Mouse (Mus musculus) thymus, postnatal 4 days (tissue): ENCODE measurements at regions not wholly inside any gene's neighbourhood (a gene's known extent, or its start where the extent isn't known, plus 50 kb on each side); places are given as distances from the start of the nearest gene placed in this dataset.

Source experiments
- DNase-seq: peaks from one replicate; pipeline ENCODE4 v3.0.0; 2021

GRCm38 (mm10) chr5:126186111-126186510 is 654.5 kb downstream of the Tmem132b start:
- no peak for DNase-seq

- DNase-seq: no peak
Measured at GRCm38 (mm10) chr5:126199876-126200275, 668.3 kb downstream of the Tmem132b start.

DNA sequence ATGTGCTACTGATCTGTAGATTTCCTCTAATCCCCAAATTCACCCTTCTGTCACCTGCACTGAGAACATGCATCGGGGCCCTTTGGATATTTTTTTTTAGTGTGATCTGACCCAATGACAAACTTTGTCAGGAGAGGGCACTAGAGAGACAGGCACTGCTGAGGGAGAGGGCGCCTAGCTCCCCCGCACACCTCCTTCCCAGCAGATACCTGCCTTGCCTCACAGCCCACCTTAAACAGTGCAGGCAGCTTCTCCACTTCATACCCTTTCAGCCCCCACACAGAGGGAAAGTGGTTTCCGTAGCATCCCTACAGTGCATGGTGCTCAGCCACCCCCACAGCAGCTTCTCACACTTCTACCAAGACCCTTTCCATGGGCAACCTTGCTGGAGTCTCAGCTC is 670.0 kb downstream of the Tmem132b start:
- DNase-seq: no peak

DNA sequence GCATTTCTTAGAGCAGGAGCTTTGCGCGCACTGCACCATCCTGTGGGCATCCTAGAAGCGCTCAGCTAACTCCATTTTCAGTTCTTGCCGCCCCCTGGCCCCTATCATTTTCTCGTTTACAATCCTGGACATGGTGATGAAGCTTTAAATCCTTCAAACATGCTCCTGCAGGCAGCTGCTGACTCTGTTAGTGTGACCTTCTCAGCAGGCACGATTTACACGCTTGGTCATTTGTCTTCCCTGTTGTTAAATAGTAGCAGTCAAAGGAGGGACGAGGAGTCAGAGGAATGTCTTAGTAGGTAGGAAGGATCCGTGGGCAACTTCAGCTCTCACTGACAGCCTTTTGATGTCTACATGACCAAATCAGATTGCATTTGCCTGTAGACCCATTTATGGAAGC is 670.4 kb downstream of the Tmem132b start:
- no peak for DNase-seq

GRCm38 (mm10) chr5:126217016-126217415 is 685.4 kb downstream of the Tmem132b start:
- no peak for DNase-seq

GRCm38 (mm10) chr5:126217746-126218145 is 686.2 kb downstream of the Tmem132b start:
- no peak for DNase-seq

DNA sequence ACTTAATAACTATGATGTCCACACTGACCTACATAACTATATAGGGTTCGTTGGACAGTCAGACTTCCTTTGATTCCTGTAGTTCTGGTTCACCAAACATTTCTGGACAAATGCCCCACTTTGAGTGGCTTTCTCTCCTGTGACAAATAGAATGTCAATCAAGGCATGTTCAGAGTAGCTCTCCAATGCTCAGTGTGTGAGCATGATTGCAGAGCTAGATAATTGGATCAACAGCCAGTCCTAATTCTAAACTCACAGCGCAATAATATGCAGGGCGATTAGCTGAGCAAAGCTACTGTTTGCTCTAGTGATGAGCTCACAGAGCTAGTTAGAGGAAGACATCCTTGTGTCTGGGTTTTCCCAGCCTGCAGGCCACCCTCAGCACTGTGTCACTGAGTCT is 692.1 kb downstream of the Tmem132b start:
- DNase-seq: no peak

DNA sequence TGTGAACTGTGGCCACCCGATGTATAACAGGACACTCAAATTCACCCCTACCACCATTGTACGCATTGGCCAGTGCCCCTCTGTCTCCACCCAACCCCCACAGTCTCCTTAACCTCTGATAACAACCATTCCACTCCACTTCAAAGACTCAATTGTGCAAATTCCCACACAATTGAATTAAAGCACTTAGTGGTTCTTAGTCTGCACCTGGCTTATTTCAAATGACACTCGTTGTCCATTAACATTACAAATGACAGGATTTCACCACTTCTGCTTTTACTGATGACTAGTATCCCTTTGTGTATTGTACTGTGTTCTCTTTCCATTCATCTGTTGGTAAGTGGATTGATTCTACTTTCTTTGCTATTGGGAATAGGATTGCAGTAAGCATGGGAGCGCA is 699.2 kb downstream of the Tmem132b start:
- no peak for DNase-seq

DNA sequence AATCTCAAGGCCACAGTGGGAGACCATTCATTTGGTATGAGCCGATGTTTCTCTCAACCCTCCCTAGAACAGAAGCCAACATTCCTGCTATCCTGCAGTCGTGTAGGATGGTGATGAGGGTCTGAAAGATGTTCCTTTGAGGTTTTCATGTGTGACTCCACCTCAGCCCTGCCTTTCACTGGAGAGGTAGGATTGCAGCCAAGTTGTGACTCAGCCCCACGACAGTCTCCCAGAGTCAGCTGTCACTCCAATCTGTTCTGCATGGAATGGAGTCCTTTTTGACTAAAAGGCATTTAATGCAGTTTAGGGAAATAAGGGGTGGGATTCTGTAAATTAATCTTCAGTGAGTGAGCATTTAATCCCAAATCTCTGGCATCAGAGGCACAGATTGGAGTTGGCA is 706.5 kb downstream of the Tmem132b start:
- no peak for DNase-seq

GRCm38 (mm10) chr5:126245776-126246175 is 714.2 kb downstream of the Tmem132b start:
- no peak for DNase-seq

GRCm38 (mm10) chr5:126250331-126250730 is 718.8 kb downstream of the Tmem132b start:
- DNase-seq: no peak

DNA sequence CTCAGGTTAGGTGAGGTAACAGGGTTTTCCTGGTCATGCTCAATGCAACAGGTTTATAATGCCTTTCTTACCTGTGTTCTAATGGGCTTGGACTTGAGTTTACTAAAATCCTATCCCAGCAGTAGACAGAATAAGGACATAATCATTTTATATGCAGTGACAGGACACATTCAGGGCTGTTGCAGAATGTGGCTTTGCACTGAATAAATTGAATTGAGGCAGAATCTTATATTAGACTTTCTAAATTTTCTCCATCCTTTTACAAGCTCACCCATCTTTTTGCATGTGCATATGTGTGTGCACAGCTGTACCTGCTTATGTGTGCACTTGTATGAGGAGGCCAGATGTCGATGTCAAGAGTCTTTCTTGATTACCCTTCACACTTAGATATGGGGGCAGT is 723.1 kb downstream of the Tmem132b start:
- no peak for DNase-seq

DNA sequence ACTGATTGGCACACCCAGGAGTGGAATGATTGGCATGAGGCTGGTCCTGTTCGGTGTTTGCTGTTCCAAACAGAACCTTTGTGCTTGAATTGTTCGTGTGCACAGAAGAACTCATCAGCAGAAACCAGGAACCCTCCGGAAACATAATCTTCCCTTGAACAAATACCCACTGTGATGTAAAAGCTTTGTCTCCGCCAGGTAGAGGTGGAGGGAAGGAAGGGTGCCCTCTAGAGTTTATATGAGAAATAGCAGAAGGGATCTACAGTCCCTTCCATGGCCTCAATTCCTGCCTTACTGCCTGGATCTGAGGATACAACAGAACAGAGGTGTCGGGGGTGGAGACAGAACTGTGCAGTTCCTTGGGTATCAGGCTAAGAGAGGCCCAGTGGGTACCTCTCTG is 726.3 kb downstream of the Tmem132b start:
- no peak for DNase-seq

- DNase-seq: no peak
Measured at GRCm38 (mm10) chr5:126266471-126266870, 734.9 kb downstream of the Tmem132b start.

DNA sequence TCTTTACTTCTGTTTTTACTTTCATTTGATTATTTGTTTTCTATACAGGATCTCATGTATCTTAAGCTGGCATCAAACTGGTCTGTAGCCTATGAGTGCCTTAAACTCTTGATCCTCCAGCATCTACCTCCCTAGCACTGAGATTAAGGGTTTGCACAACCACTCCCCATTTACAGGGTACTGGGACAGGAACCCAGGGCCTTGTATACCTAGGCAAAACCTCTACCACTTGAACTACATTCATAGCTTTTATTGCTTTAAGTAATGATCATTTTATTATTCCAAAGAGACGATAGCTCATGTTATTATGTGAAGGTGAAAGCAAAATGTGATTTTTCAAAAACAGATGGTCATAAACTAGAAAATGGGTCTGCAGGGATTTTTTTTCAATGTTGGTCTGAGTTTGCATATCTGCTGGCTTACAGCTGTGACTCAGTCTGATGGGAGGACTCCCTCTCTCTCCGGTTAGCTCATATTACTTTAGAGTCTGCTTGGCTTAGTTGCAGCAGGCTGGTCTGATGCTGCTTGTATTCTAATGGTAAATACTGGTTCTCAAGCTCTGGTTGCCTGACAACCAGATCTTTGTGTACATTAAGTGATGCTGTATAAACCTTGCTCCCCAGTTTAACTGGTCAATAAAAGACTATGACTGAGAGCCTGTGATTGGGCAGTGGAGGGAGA is 735.5 kb downstream of the Tmem132b start:
- no peak for DNase-seq

DNA sequence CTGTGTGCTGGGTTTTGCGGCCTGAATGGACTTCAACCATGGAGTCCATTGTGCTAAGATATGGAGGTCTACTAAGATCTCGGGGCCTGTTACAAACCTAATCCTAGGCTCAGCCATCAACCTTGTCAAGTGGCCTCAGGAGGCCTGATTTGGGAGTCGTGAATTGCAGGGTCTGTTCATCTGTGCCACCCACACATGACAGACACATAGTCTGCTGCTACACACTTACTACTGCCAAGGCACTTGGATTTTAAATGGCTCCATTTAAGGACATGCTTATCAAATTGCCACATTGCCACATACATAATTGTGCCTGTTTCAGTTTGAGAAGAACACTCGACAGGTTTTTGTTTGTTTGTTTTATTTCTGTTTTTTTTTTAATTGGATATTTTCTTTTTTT is 737.0 kb downstream of the Tmem132b start:
- no peak for DNase-seq

DNA sequence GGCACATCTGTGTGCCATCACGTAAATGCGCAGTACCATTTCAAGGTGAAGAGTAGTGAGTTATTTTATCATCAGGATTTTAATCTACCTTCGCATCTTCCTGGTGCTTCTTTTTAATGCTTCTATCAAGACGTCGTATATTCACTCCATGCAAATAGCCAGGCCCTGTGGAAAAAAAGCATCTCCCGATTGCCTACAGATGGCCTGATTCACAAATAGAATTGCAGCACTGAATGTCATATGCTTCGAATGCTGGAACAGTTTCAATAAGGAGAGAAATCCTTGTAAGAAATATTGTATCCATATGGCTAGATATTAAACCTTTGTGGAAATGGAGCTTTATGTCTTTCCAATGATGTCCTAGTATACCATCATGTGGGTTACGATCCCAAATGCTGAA is 742.7 kb downstream of the Tmem132b start:
- no peak for DNase-seq

DNA sequence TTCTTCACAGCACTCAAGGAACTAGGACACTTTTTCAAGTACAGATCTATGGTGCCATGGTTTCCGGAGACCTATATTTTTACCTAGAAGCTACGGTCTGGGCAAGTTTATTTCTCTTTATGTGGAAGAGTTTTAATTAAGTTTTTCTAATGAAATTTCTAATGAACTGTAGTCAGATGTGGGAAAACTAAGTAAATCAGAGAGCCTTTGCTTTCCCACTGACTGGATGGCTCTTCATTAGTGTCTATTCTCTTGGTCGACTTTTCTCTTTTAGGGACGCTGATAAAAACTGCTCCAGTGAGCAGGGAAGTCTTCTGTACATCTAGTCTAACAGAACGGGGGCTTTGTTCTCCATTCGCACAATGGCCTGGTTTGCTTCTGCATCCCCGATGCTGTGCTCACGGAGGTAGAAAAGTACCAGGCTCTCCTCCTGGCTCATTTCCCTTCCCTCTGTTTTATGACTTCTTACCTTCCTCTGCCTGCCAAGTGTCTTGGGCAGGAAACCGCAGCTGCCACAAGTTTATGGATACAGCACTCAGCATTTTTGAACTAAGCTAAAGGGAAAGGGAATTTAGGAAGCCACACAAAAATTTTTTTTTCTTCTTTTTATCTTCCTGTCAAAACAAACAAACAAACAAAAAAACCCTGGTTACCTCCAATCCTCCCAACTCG is 749.6 kb downstream of the Tmem132b start:
- DNase-seq: no peak

- no peak for DNase-seq
Measured at GRCm38 (mm10) chr5:126281782-126282181, 750.2 kb downstream of the Tmem132b start.

DNA sequence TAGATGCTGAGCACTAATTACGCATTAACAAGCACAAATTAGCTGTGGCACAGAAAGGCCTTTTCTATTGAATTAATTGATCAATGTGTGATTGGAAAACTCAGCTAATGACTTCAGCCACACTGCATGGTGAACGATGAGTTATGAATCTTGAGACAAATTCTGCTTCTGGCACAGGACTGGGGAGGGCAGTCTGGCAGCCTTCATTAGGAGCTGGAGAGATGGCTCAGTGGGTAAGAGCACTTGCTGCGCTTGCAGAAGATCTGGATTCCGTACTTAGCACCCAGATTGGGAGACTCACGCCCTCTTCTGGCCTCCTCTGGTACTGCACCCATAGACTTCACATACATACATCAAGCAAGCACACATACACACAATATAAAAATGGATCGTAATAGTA is 793.3 kb downstream of the Tmem132b start:
- DNase-seq: no peak

GRCm38 (mm10) chr5:126328276-126328675 is 796.7 kb downstream of the Tmem132b start:
- no peak for DNase-seq

GRCm38 (mm10) chr5:126335091-126335490 is 803.5 kb downstream of the Tmem132b start:
- no peak for DNase-seq

DNA sequence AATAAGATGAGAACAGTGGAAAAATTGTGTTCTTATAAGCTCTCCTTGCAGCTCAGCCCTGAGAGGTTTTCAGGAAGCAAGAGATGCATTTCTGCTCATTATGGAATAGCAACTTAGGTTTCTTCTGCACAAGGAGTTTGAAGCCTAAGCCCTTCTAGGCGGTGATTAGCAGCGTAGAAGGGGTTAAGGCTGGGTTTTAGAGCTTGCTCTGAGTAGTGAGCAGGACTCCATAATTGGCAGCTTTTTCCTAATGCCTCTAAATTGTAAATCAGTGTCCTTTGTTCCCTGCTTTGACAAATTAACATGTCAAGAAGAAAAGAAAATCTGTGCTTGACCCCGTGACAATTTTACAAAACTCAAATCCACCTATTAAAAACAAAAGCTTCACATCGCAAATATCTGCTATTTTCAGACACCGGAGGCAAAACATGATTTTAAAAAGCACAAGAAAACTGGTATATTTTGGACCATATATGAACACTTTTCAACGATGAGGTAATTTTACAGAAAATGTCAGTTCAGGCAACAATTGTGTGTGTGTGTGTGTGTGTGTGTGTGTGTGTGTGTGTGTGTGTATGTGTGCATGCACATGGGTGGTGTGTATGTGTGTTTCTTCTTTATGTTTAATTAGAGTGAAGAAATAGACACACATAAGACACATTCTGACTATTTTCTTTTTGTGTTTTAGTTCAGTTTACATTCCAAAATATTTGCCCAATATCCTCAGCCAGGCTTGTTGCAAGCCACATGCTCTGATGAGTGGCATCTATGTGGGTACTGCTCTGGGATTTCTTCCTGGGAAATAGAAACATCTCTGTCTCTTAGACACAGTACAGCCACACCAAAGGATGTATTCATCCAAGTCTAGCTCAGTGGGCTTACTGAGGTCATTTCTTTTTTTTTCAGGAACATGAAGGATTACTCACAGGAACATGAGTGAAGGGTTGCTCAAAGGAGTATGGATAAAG is 804.3 kb downstream of the Tmem132b start:
- DNase-seq: no peak

DNA sequence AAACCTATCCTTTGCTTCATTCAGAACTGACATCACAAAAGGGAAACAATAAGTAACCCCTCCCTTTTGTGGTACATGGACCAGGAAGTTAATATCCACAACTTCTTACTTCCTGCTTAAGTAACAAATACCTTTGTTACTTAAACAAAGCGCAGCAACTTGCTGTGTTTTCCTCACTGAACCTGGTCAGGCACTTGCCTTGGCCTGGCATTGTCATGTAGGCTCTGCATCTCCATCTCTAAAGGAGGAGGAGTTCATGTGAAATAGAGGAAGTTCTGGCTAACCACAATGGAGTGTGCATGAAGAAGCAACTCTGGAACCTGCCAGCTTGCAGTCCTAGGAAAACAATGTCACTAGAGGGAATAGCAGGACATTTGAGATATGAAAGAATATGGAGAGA is 806.3 kb downstream of the Tmem132b start:
- no peak for DNase-seq
